Mouse (Mus musculus): ENCODE data around the gene Nckap5.

The Nckap5 gene

GRCm38 (mm10) chr1:126569611-126570238 lies 260.9 kb downstream of the Nckap5 start:
- DNase-seq (ENCODE audit: extremely low spot score, low read depth, low spot score), result no peak

GRCm38 (mm10) chr1:126568520-126569197 lies 261.9 kb downstream of the Nckap5 start:
- peak; percentile 30 for DNase-seq (ENCODE audit: extremely low spot score, low read depth, low spot score)

GRCm38 (mm10) chr1:126565151-126565725 lies 265.4 kb downstream of the Nckap5 start:
- DNase-seq (ENCODE audit: extremely low spot score, low read depth, low spot score), result no peak

- DNase-seq (ENCODE audit: extremely low spot score, low read depth, low spot score), result peak; percentile 35
These were observed 269.7 kb downstream of the Nckap5 start for GRCm38 (mm10) chr1:126560931-126561330.

- no peak for DNase-seq (ENCODE audit: extremely low spot score, low read depth, low spot score)
These were observed 272.8 kb downstream of the Nckap5 start for GRCm38 (mm10) chr1:126557791-126558294.

GRCm38 (mm10) chr1:126547979-126548378 lies 282.6 kb downstream of the Nckap5 start:
- no peak for DNase-seq (ENCODE audit: extremely low spot score, low read depth, low spot score)

- DNase-seq (ENCODE audit: extremely low spot score, low read depth, low spot score), result no peak
These were observed 286.1 kb downstream of the Nckap5 start for GRCm38 (mm10) chr1:126544471-126544870.

GRCm38 (mm10) chr1:126537223-126537757 lies 293.3 kb downstream of the Nckap5 start:
- DNase-seq (ENCODE audit: extremely low spot score, low read depth, low spot score), result no peak

- no peak for DNase-seq (ENCODE audit: extremely low spot score, low read depth, low spot score)
These were observed 295.1 kb downstream of the Nckap5 start for GRCm38 (mm10) chr1:126535527-126535926.

GRCm38 (mm10) chr1:126534046-126534445 lies 296.6 kb downstream of the Nckap5 start:
- DNase-seq (ENCODE audit: extremely low spot score, low read depth, low spot score), result no peak

GRCm38 (mm10) chr1:126528043-126528598 lies 302.5 kb downstream of the Nckap5 start:
- no peak for DNase-seq (ENCODE audit: extremely low spot score, low read depth, low spot score)

- DNase-seq (ENCODE audit: extremely low spot score, low read depth, low spot score), result no peak
These were observed 312.5 kb downstream of the Nckap5 start for GRCm38 (mm10) chr1:126518067-126518466.

- no peak for DNase-seq (ENCODE audit: extremely low spot score, low read depth, low spot score)
These were observed 313.2 kb downstream of the Nckap5 start for GRCm38 (mm10) chr1:126517427-126517826.

- no peak for DNase-seq (ENCODE audit: extremely low spot score, low read depth, low spot score)
These were observed 315.4 kb downstream of the Nckap5 start for GRCm38 (mm10) chr1:126515054-126515756.

- peak; percentile 57 for DNase-seq (ENCODE audit: extremely low spot score, low read depth, low spot score)
These were observed 318.7 kb downstream of the Nckap5 start for GRCm38 (mm10) chr1:126511835-126512445.

GRCm38 (mm10) chr1:126504717-126505116 lies 325.9 kb downstream of the Nckap5 start:
- DNase-seq (ENCODE audit: extremely low spot score, low read depth, low spot score), result no peak

- DNase-seq (ENCODE audit: extremely low spot score, low read depth, low spot score), result no peak
These were observed 327.9 kb downstream of the Nckap5 start for GRCm38 (mm10) chr1:126502741-126503140.

- DNase-seq (ENCODE audit: extremely low spot score, low read depth, low spot score), result no peak
These were observed 333.9 kb downstream of the Nckap5 start for GRCm38 (mm10) chr1:126496722-126497121.

- DNase-seq (ENCODE audit: extremely low spot score, low read depth, low spot score), result no peak
These were observed 338.2 kb downstream of the Nckap5 start for GRCm38 (mm10) chr1:126492206-126493071.

Data from hindlimb bud, embryonic 11.5 days (tissue).